Mouse (Mus musculus) myocyte (in vitro differentiated cells): ENCODE results near the gene Gstm1. TPM values are rescaled to one million over a fixed set of nuclear protein-coding genes. Genes with fewer than 3 reads are reported as not detected.

Experiments
- H3K27me3 ChIP-seq: one replicate; pipeline ENCODE4 v1.6.1; 2011; ENCODE audit not compliant: control insufficient read depth, insufficient read depth, insufficient read length
- H3K36me3 ChIP-seq: one replicate; pipeline ENCODE4 v1.6.1; 2011; ENCODE audit not compliant: control insufficient read depth, insufficient read depth
- H3K4me2 ChIP-seq: one replicate; pipeline ENCODE4 v1.6.1; 2011; ENCODE audit warnings: low read depth, control low read depth
- H3K4me3 ChIP-seq: one replicate; pipeline ENCODE4 v1.5.1; 2011; ENCODE audit warnings: mild to moderate bottlenecking, control low read depth, moderate library complexity
- H3K79me2 ChIP-seq: one replicate; pipeline ENCODE4 v1.6.1; 2011; ENCODE audit not compliant: control insufficient read depth, insufficient read depth
- H3ac ChIP-seq: one replicate; pipeline ENCODE4 v1.6.1; 2011; ENCODE audit not compliant: control insufficient read depth, insufficient read length
- CEBPB ChIP-seq: IDR thresholded peaks from 2 replicates; pipeline ENCODE4 v1.6.1; 2011; ENCODE audit warnings: mild to moderate bottlenecking, moderate library complexity; ENCODE audit not compliant: poor library complexity, insufficient read depth, severe bottlenecking
- E2F4 ChIP-seq: IDR thresholded peaks from one replicate; pipeline ENCODE4 v1.6.1; 2011; ENCODE audit warnings: mild to moderate bottlenecking, control low read depth, moderate library complexity; ENCODE audit not compliant: insufficient read depth
- MAX ChIP-seq: IDR thresholded peaks from one replicate; pipeline ENCODE4 v1.6.1; 2011; ENCODE audit warnings: low read depth, mild to moderate bottlenecking, control low read depth
- MYOD1 ChIP-seq, 3 experiments: IDR thresholded peaks; one replicate each; pipeline ENCODE4 v1.6.1; 2011; ENCODE audit warnings: control low read depth in 2 of 3, low read depth in 2 of 3, mild to moderate bottlenecking in 2 of 3, moderate library complexity in 1 of 3; ENCODE audit not compliant: insufficient read length in 2 of 3, control insufficient read depth in 1 of 3
- MYOG ChIP-seq, 3 experiments: IDR thresholded peaks; one replicate each; pipeline ENCODE4 v1.6.1; 2011; ENCODE audit warnings: control low read depth in 2 of 3, low read depth in 2 of 3, mild to moderate bottlenecking in 2 of 3; ENCODE audit not compliant: insufficient read length in 2 of 3, control insufficient read depth in 1 of 3, insufficient read depth in 1 of 3
- POLR2A ChIP-seq: IDR thresholded peaks from one replicate; pipeline ENCODE4 v1.6.1; 2011; ENCODE audit warnings: low read depth, mild to moderate bottlenecking, control low read depth, moderate library complexity; ENCODE audit not compliant: insufficient read length
- POLR2AphosphoS2 ChIP-seq: IDR thresholded peaks from one replicate; pipeline ENCODE4 v1.6.1; 2011; ENCODE audit warnings: low read depth, control low read depth; ENCODE audit not compliant: insufficient read length
- REST ChIP-seq: IDR thresholded peaks from one replicate; pipeline ENCODE4 v1.6.1; 2011; ENCODE audit warnings: mild to moderate bottlenecking, control low read depth, moderate library complexity; ENCODE audit not compliant: insufficient read depth, insufficient read length
- SRF ChIP-seq: IDR thresholded peaks from one replicate; pipeline ENCODE4 v1.6.1; 2011; ENCODE audit warnings: low read depth; ENCODE audit not compliant: control insufficient read depth, insufficient read length
- TCF12 ChIP-seq: IDR thresholded peaks from one replicate; pipeline ENCODE4 v1.6.1; 2011; ENCODE audit warnings: mild to moderate bottlenecking, control low read depth; ENCODE audit not compliant: poor library complexity, insufficient read depth, severe bottlenecking
- TCF3 ChIP-seq: IDR thresholded peaks from one replicate; pipeline ENCODE4 v1.6.1; 2011; ENCODE audit warnings: low read depth, control low read depth; ENCODE audit not compliant: insufficient read length
- USF1 ChIP-seq: IDR thresholded peaks from one replicate; pipeline ENCODE4 v1.6.1; 2011; ENCODE audit warnings: low read depth, mild to moderate bottlenecking, control low read depth, moderate library complexity
- polyA plus RNA-seq: library from polyadenylated mRNA; unstranded; fragments of >200 nt; fragmentation: generic; extraction: Trizol; gene quantifications from one replicate; pipeline ENCODE4 v1.2.1, GENCODE M21; 2012; ENCODE audit warnings: missing spikeins

The Gstm1 gene
- polyA plus RNA-seq, 1 experiment = 42.0 TPM

GRCm38 (mm10) chr3:107964656-107965308 is 53.0 kb downstream of the Gstm1 start:
- H3K36me3 ChIP-seq = no peaks in the 10 kb centered on the region
- H3K27me3 ChIP-seq = peaks cover 17% of the 10 kb centered on the region
- TF ChIP-seq REST = no peak
- no peak for TF ChIP-seq MAX
- no peak for TF ChIP-seq TCF3
- TF ChIP-seq MYOG (IDR thresholded peaks at IDR 0.05; ENCODE audit: control insufficient read depth in 1 of 3, insufficient read depth in 1 of 3, insufficient read length in 2 of 3, low read depth in 2 of 3) = no peak
- TF ChIP-seq POLR2AphosphoS2 = no peak
- TF ChIP-seq USF1 = no peak
- no peak for TF ChIP-seq CEBPB
- H3K4me3 ChIP-seq = no peak overlapping the region
- no peaks in the 10 kb centered on the region for H3K79me2 ChIP-seq
- no peak overlapping the region for H3ac ChIP-seq
- no peak overlapping the region for H3K4me2 ChIP-seq

GRCm38 (mm10) chr3:107964026-107964425 is 53.7 kb downstream of the Gstm1 start:
- no peak overlapping the region for H3ac ChIP-seq
- H3K4me2 ChIP-seq = no peak overlapping the region
- no peaks in the 10 kb centered on the region for H3K36me3 ChIP-seq
- TF ChIP-seq CEBPB (no peak), USF1 (no peak), SRF (no peak), REST (no peak), E2F4 (no peak), MAX (no peak), MYOD1 (IDR thresholded peaks at IDR 0.05; ENCODE audit: control insufficient read depth in 1 of 3, insufficient read length in 2 of 3, low read depth in 2 of 3) (no peak), POLR2AphosphoS2 (no peak), MYOG (IDR thresholded peaks at IDR 0.05; ENCODE audit: control insufficient read depth in 1 of 3, insufficient read depth in 1 of 3, insufficient read length in 2 of 3, low read depth in 2 of 3) (no peak), TCF3 (no peak), POLR2A (no peak), TCF12 (no peak)
- no peak overlapping the region for H3K4me3 ChIP-seq
- H3K79me2 ChIP-seq = no peaks in the 10 kb centered on the region
- peaks cover 12% of the 10 kb centered on the region for H3K27me3 ChIP-seq

Other genes starting within 250 kb of the Gstm1 start
- not detected for gene Eps8l3, start 140.7 kb downstream of the Gstm1 start, polyA plus RNA-seq
- 25.4 TPM for gene Gstm5, start 122.2 kb downstream of the Gstm1 start, polyA plus RNA-seq
- gene Gstm7, start 86.2 kb downstream of the Gstm1 start, polyA plus RNA-seq = 0.50 TPM
- gene Gstm6, start 74.2 kb downstream of the Gstm1 start, polyA plus RNA-seq = not detected
- gene Gstm3, start 48.7 kb downstream of the Gstm1 start, polyA plus RNA-seq = not detected
- gene Gstm2, start 31.5 kb downstream of the Gstm1 start, polyA plus RNA-seq = 17.1 TPM
- 0.52 TPM for gene Gstm4, start 26.9 kb upstream of the Gstm1 start, polyA plus RNA-seq
- 32.6 TPM for gene Ampd2, start 68.7 kb upstream of the Gstm1 start, polyA plus RNA-seq
- 0.90 TPM for gene Gnat2, start 74.8 kb upstream of the Gstm1 start, polyA plus RNA-seq
- 20.1 TPM for gene Gnai3, start 128.2 kb upstream of the Gstm1 start, polyA plus RNA-seq
- 0.06 TPM for gene Gpr61, start 136.9 kb upstream of the Gstm1 start, polyA plus RNA-seq
- gene Amigo1, start 168.4 kb upstream of the Gstm1 start, polyA plus RNA-seq = 3.3 TPM
- 3.2 TPM for gene Cyb561d1, start 183.2 kb upstream of the Gstm1 start, polyA plus RNA-seq
- gene Atxn7l2, start 193.0 kb upstream of the Gstm1 start, polyA plus RNA-seq = 2.7 TPM
- 0.28 TPM for gene Sypl2, start 208.7 kb upstream of the Gstm1 start, polyA plus RNA-seq
- gene Psma5, start 239.0 kb upstream of the Gstm1 start, polyA plus RNA-seq = 191 TPM